Mouse (Mus musculus): ENCODE results near the gene Slc38a6.

DNA sequence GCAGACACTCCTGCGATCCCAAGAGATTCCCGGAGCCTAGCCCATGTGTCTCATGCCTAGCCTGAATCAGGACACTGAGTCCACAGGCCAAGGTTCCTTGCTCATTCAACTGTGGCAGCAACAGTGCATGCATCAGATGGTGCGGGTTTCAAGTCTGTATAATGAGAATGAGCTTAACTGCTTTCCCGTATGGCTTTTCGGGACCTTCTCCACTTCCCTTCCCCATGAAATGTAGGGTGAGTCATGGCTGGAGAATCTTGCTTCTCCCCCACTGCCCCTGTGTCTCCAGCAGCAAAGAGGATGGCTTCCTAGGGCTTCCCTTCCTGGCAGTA is 96.6 kb downstream of the Slc38a6 start:
- TF ChIP-seq CTCF (conservative IDR thresholded peaks at IDR 0.05; ENCODE audit: insufficient read depth, insufficient read length, low read depth, low read length) (no peak), POLR2A (IDR thresholded peaks at IDR 0.05; ENCODE audit: low read depth, low read length) (no peak)

Measured in kidney, adult 2 months (tissue).